Mouse (Mus musculus): ENCODE measurements around the gene Htr1b.

The Htr1b gene

GRCm38 (mm10) chr9:81633437-81633973 is at the start of gene Htr1b:
Gene Htr1b, minus strand, starts transcription at chr9:81633828.
- peak; percentile 56 for DNase-seq (ENCODE audit: inconsistent ontology term)

GRCm38 (mm10) chr9:81676716-81677115 is 43.1 kb upstream of the Htr1b start:
- DNase-seq (ENCODE audit: inconsistent ontology term) = peak; percentile 20

GRCm38 (mm10) chr9:81637486-81637885 is 3.9 kb upstream of the Htr1b start:
- no peak for DNase-seq (ENCODE audit: inconsistent ontology term)

- DNase-seq (ENCODE audit: inconsistent ontology term) = peak; percentile 36
Observed at GRCm38 (mm10) chr9:81635109-81635508, 1.5 kb upstream of the Htr1b start.

GRCm38 (mm10) chr9:81634163-81634562 is 535 bp upstream of the Htr1b start:
- DNase-seq (ENCODE audit: inconsistent ontology term) = peak; percentile 34

GRCm38 (mm10) chr9:81632736-81633436 is 742 bp downstream of the Htr1b start:
- DNase-seq (ENCODE audit: inconsistent ontology term) = peak; percentile 65

- DNase-seq (ENCODE audit: inconsistent ontology term) = no peak
Observed at GRCm38 (mm10) chr9:81632191-81632735, 1.4 kb downstream of the Htr1b start.

- DNase-seq (ENCODE audit: inconsistent ontology term) = peak; percentile 14
Observed at GRCm38 (mm10) chr9:81631581-81632091, 2.0 kb downstream of the Htr1b start.

GRCm38 (mm10) chr9:81626899-81627606 is 6.6 kb downstream of the Htr1b start:
- peak; percentile 67 for DNase-seq (ENCODE audit: inconsistent ontology term)

- DNase-seq (ENCODE audit: inconsistent ontology term) = peak; percentile 17
Observed at GRCm38 (mm10) chr9:81625898-81626297, 7.7 kb downstream of the Htr1b start.

GRCm38 (mm10) chr9:81622873-81623272 is 10.8 kb downstream of the Htr1b start:
- no peak for DNase-seq (ENCODE audit: inconsistent ontology term)

- DNase-seq (ENCODE audit: inconsistent ontology term) = no peak
Observed at GRCm38 (mm10) chr9:81611022-81611421, 22.6 kb downstream of the Htr1b start.

All from Muller cell, postnatal 12 days (primary cell).